Mouse (Mus musculus) G1E-ER4 (cell line): ENCODE results near the gene Ahsg. TPM values are rescaled to one million over a fixed set of nuclear protein-coding genes. Genes with fewer than 3 reads are reported as not detected.

Experiments
- GATA1 ChIP-seq: IDR thresholded peaks from one replicate; pipeline ENCODE4 v1.8.0; 2012; ENCODE audit warnings: low read length, inconsistent platforms
- polyA plus RNA-seq: library from polyadenylated mRNA; stranded (reverse); fragments of >175 nt; gene quantifications from 2 replicates; pipeline ENCODE4 v1.2.3, GENCODE M21; 2012

Ahsg gene
- 0.21 and 0.65 TPM in 2 replicates for polyA plus RNA-seq

GRCm38 (mm10) chr16:22890683-22891510 lies at the start of gene Ahsg:
Gene Ahsg, plus strand, starts transcription at chr16:22891277.
- TF ChIP-seq GATA1, result no peak

- no peak for TF ChIP-seq GATA1
These were observed 48.2 kb upstream of the Ahsg start for GRCm38 (mm10) chr16:22842871-22843270.

GRCm38 (mm10) chr16:22844061-22844801 lies 46.8 kb upstream of the Ahsg start:
- TF ChIP-seq GATA1, result no peak

- no peak for TF ChIP-seq GATA1
These were observed 46.2 kb upstream of the Ahsg start for GRCm38 (mm10) chr16:22844834-22845233.

GRCm38 (mm10) chr16:22845481-22845880 lies 45.6 kb upstream of the Ahsg start:
- no peak for TF ChIP-seq GATA1

GRCm38 (mm10) chr16:22847686-22848085 lies 43.4 kb upstream of the Ahsg start:
- no peak for TF ChIP-seq GATA1

- no peak for TF ChIP-seq GATA1
These were observed 42.7 kb upstream of the Ahsg start for GRCm38 (mm10) chr16:22848331-22848730.

GRCm38 (mm10) chr16:22852709-22853108 lies 38.4 kb upstream of the Ahsg start:
- no peak for TF ChIP-seq GATA1

GRCm38 (mm10) chr16:22856773-22857172 lies 34.3 kb upstream of the Ahsg start:
- peak; percentile 32 for TF ChIP-seq GATA1

GRCm38 (mm10) chr16:22857431-22858113 lies 33.5 kb upstream of the Ahsg start, which contains the start of the genes Tbccd1 and Dnajb11:
Gene Tbccd1, minus strand, starts transcription at chr16:22857669.
Gene Dnajb11, plus strand, starts transcription at chr16:22857845.
- TF ChIP-seq GATA1, result no peak

GRCm38 (mm10) chr16:22872397-22872796 lies 18.7 kb upstream of the Ahsg start:
- no peak for TF ChIP-seq GATA1

- no peak for TF ChIP-seq GATA1
These were observed 17.7 kb upstream of the Ahsg start for GRCm38 (mm10) chr16:22873369-22873768.

- no peak for TF ChIP-seq GATA1
These were observed 14.6 kb upstream of the Ahsg start for GRCm38 (mm10) chr16:22876218-22877043.

- no peak for TF ChIP-seq GATA1
These were observed 13.3 kb upstream of the Ahsg start for GRCm38 (mm10) chr16:22877660-22878390.
